Mouse (Mus musculus): ENCODE results near the gene Grm7. TPM values are rescaled to one million over a fixed set of nuclear protein-coding genes. Genes with fewer than 3 reads are reported as not detected.

Gene Grm7
- total and polyA plus RNA-seq, 2 experiments from 2014 or later: 0.03 TPM; not detected in 1

DNA sequence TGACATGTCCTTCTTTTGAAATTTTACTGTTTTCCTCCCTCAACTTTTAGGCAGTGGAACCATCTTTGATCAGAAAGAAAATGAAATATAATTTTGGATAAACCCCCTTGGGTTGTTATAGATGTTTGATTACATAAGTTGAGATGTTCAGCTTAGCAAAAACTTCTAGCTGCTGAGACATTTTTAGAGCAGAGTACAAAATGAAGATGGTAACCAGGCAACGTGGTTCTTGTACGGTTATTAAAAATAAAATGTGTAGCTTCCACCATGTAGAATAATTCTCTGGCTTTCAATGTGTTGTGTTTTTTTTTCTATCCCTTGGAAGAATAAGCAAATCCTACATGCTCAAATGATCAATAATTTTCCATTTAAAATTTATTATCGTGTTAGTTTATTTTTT, 550.0 kb downstream of the Grm7 start:
- no peak overlapping the region for H3K27ac ChIP-seq (ENCODE audit: low read depth)
- no peaks in the 10 kb centered on the region for H3K9me3 ChIP-seq (replicated peaks; ENCODE audit: control insufficient read depth, low read length)
- H3K27me3 ChIP-seq (ENCODE audit: control insufficient read depth, insufficient read depth, low read length): no peaks in the 10 kb centered on the region
- no peaks in the 10 kb centered on the region for H3K36me3 ChIP-seq (replicated peaks; ENCODE audit: control insufficient read depth, insufficient read depth, low read length)
- no peaks in the 10 kb centered on the region for H3K4me1 ChIP-seq (ENCODE audit: control insufficient read depth, insufficient read depth)
- TF ChIP-seq EP300 (IDR thresholded peaks at IDR 0.05; ENCODE audit: low read depth) (no peak), CTCF (IDR thresholded peaks at IDR 0.05; ENCODE audit: low read depth) (no peak)
- ATAC-seq (ENCODE audit: insufficient read depth, low read depth) (no peak), DNase-seq (ENCODE audit: low spot score) (no peak)
- 82% methylated on average over 3 of the region's 3 CpGs for WGBS
- no peak overlapping the region for H3K9ac ChIP-seq (replicated peaks; ENCODE audit: low read depth, low read length)
- H3K4me2 ChIP-seq (ENCODE audit: low read depth, low read length): no peak overlapping the region
- no peak overlapping the region for H3K4me3 ChIP-seq (ENCODE audit: low read depth, low read length)

DNA sequence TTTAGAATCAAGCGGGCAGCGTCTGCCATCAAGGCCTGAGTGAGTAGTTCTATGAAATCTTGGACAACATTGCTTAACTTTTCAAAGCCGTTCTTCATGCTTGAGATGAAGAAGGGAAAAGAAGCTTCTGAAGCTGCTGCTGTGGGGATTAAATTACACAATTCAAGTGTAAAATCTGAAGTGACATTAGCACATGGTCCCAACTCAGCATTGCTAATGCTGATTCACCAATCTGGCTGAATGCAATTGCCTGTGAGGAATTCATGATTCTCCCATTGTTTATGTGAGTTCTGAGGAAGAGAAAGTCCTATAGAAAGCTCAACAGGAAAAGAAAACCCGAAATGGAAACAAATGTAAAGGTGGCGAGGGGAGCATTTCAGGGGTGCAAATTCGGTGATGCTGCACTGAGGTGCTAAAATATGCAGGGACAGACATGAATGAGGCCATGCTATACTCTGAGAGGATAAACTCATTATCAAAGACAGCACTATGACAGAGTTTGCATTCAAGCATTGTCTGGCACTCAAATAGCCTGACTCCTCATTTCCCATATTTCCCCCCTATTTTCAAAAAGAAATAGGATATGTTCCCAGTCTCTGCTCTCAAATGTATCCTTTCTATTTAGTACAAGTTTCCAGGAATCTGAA, 575.8 kb downstream of the Grm7 start:
- Histone ChIP-seq H3K27me3 (ENCODE audit: control insufficient read depth, insufficient read depth, low read length) (no peaks in the 10 kb centered on the region), H3K9me3 (replicated peaks; ENCODE audit: control insufficient read depth, low read length) (no peaks in the 10 kb centered on the region), H3K36me3 (replicated peaks; ENCODE audit: control insufficient read depth, insufficient read depth, low read length) (no peaks in the 10 kb centered on the region), H3K4me2 (ENCODE audit: low read depth, low read length) (no peak overlapping the region), H3K4me3 (ENCODE audit: low read depth, low read length) (no peak overlapping the region), H3K27ac (ENCODE audit: low read depth) (no peak overlapping the region), H3K4me1 (ENCODE audit: control insufficient read depth, insufficient read depth) (no peaks in the 10 kb centered on the region), H3K9ac (replicated peaks; ENCODE audit: low read depth, low read length) (no peak overlapping the region)
- TF ChIP-seq EP300 (IDR thresholded peaks at IDR 0.05; ENCODE audit: low read depth) (no peak), CTCF (IDR thresholded peaks at IDR 0.05; ENCODE audit: low read depth) (no peak)
- DNase-seq (ENCODE audit: low spot score) (no peak), ATAC-seq (ENCODE audit: insufficient read depth, low read depth) (no peak)
- 62% methylated on average over 6 of the region's 6 CpGs for WGBS

DNA sequence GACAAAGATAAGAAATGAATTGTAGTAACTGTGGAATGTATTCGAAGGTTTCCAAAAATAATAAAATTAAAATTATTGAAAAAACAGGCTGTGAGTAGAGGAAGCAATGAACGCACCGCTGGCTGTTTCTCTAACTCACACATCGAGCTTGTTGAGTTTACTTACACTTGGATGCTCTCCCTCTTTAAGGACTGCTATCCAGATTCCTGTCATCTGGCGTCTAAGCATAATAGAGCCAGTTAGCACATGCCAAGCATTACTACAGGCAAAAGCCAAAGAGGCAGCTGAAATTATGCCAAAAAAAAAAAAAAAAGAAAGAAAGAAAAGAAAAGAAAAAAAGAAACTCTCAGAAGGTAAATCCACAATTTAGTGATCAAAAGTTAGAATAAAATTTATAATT, 609.8 kb downstream of the Grm7 start:
- no peaks in the 10 kb centered on the region for H3K36me3 ChIP-seq (replicated peaks; ENCODE audit: control insufficient read depth, insufficient read depth, low read length)
- no peak for DNase-seq (ENCODE audit: low spot score)
- WGBS: 63% methylated on average over 5 of the region's 5 CpGs

GRCm38 (mm10) chr6:111256939-111257338, 611.6 kb downstream of the Grm7 start:
- 85% methylated on average over 3 of the region's 3 CpGs for WGBS
- no peaks in the 10 kb centered on the region for H3K36me3 ChIP-seq (replicated peaks; ENCODE audit: control insufficient read depth, insufficient read depth, low read length)

More for the DNA sequence above, 609.8 kb downstream of the Grm7 start:
- TF ChIP-seq CTCF (IDR thresholded peaks at IDR 0.05; ENCODE audit: low read depth) (no peak), EP300 (IDR thresholded peaks at IDR 0.05; ENCODE audit: low read depth) (no peak)
- no peak overlapping the region for H3K4me3 ChIP-seq (ENCODE audit: low read depth, low read length)
- H3K4me2 ChIP-seq (ENCODE audit: low read depth, low read length): no peak overlapping the region
- no peak overlapping the region for H3K27ac ChIP-seq (ENCODE audit: low read depth)
- H3K4me1 ChIP-seq (ENCODE audit: control insufficient read depth, insufficient read depth): no peaks in the 10 kb centered on the region
- H3K27me3 ChIP-seq (ENCODE audit: control insufficient read depth, insufficient read depth, low read length): no peaks in the 10 kb centered on the region
- H3K9me3 ChIP-seq (replicated peaks; ENCODE audit: control insufficient read depth, low read length): no peaks in the 10 kb centered on the region
- no peak for ATAC-seq (ENCODE audit: insufficient read depth, low read depth)
- no peak overlapping the region for H3K9ac ChIP-seq (replicated peaks; ENCODE audit: low read depth, low read length)

DNA sequence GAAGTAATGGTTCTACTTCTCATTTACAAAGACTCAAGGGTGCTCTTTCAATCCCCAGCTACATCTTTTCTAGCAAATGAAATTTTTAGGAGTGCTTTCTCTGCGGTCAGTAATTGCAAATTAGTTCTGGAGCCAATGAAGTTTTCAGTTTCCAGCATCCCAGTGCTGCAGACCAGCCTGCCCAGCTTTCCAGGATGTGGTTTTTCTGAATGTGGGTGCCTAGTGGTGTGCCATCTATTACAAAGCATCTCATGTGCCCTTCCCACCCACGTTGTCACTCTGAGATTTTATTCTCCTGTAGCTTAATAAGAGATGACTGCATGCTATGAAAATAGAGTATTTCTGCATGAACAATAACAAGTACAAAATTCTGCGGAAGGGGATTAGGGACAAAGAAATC, 612.9 kb downstream of the Grm7 start:
- H3K4me2 ChIP-seq (ENCODE audit: low read depth, low read length): no peak overlapping the region
- H3K4me1 ChIP-seq (ENCODE audit: control insufficient read depth, insufficient read depth): no peaks in the 10 kb centered on the region
- H3K9me3 ChIP-seq (replicated peaks; ENCODE audit: control insufficient read depth, low read length): no peaks in the 10 kb centered on the region
- TF ChIP-seq CTCF (IDR thresholded peaks at IDR 0.05; ENCODE audit: low read depth): no peak
- no peak for TF ChIP-seq EP300 (IDR thresholded peaks at IDR 0.05; ENCODE audit: low read depth)
- DNase-seq (ENCODE audit: low spot score) (no peak), ATAC-seq (ENCODE audit: insufficient read depth, low read depth) (no peak)
- H3K9ac ChIP-seq (replicated peaks; ENCODE audit: low read depth, low read length): no peak overlapping the region
- no peak overlapping the region for H3K27ac ChIP-seq (ENCODE audit: low read depth)
- H3K4me3 ChIP-seq (ENCODE audit: low read depth, low read length): no peak overlapping the region
- no peaks in the 10 kb centered on the region for H3K36me3 ChIP-seq (replicated peaks; ENCODE audit: control insufficient read depth, insufficient read depth, low read length)
- 63% methylated on average over 3 of the region's 3 CpGs for WGBS
- no peaks in the 10 kb centered on the region for H3K27me3 ChIP-seq (ENCODE audit: control insufficient read depth, insufficient read depth, low read length)

More at GRCm38 (mm10) chr6:111256939-111257338, 611.6 kb downstream of the Grm7 start:
- Histone ChIP-seq H3K9ac (replicated peaks; ENCODE audit: low read depth, low read length) (no peak overlapping the region), H3K4me3 (ENCODE audit: low read depth, low read length) (no peak overlapping the region), H3K27me3 (ENCODE audit: control insufficient read depth, insufficient read depth, low read length) (no peaks in the 10 kb centered on the region), H3K27ac (ENCODE audit: low read depth) (no peak overlapping the region), H3K4me1 (ENCODE audit: control insufficient read depth, insufficient read depth) (no peaks in the 10 kb centered on the region), H3K4me2 (ENCODE audit: low read depth, low read length) (no peak overlapping the region), H3K9me3 (replicated peaks; ENCODE audit: control insufficient read depth, low read length) (no peaks in the 10 kb centered on the region)
- DNase-seq (ENCODE audit: low spot score): no peak
- TF ChIP-seq CTCF (IDR thresholded peaks at IDR 0.05; ENCODE audit: low read depth): no peak
- TF ChIP-seq EP300 (IDR thresholded peaks at IDR 0.05; ENCODE audit: low read depth): no peak
- no peak for ATAC-seq (ENCODE audit: insufficient read depth, low read depth)

DNA sequence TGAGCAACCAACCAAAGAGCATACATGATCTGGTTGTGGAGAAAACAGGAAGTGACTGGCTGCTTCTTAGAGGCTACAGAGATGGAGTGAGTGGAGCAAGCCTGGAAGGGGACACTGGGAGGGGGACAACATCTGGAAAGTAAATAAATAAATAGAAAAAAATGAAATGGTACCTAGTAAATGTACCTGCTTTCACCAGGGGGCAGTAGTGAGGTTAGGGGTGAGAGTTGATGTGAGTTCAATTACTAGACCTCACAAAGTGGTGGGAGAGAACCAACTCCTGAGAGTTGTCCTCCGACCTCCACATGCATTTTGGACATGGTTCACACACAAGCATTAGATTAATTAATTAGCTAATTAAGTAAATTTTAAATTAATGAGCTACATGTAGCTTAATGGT, 615.8 kb downstream of the Grm7 start:
- H3K4me2 ChIP-seq (ENCODE audit: low read depth, low read length): no peak overlapping the region
- no peaks in the 10 kb centered on the region for H3K36me3 ChIP-seq (replicated peaks; ENCODE audit: control insufficient read depth, insufficient read depth, low read length)
- H3K9ac ChIP-seq (replicated peaks; ENCODE audit: low read depth, low read length): no peak overlapping the region
- ATAC-seq (ENCODE audit: insufficient read depth, low read depth) (no peak), DNase-seq (ENCODE audit: low spot score) (no peak)
- TF ChIP-seq EP300 (IDR thresholded peaks at IDR 0.05; ENCODE audit: low read depth) (no peak), CTCF (IDR thresholded peaks at IDR 0.05; ENCODE audit: low read depth) (no peak)
- H3K4me1 ChIP-seq (ENCODE audit: control insufficient read depth, insufficient read depth): no peaks in the 10 kb centered on the region
- H3K27ac ChIP-seq (ENCODE audit: low read depth): no peak overlapping the region
- 81% methylated on average over 1 of the region's 1 CpGs for WGBS
- H3K27me3 ChIP-seq (ENCODE audit: control insufficient read depth, insufficient read depth, low read length): no peaks in the 10 kb centered on the region
- H3K9me3 ChIP-seq (replicated peaks; ENCODE audit: control insufficient read depth, low read length): no peaks in the 10 kb centered on the region
- H3K4me3 ChIP-seq (ENCODE audit: low read depth, low read length): no peak overlapping the region
